8 mouse cellular contexts compared by ENCODE assay signal in the genomic region with DNA sequence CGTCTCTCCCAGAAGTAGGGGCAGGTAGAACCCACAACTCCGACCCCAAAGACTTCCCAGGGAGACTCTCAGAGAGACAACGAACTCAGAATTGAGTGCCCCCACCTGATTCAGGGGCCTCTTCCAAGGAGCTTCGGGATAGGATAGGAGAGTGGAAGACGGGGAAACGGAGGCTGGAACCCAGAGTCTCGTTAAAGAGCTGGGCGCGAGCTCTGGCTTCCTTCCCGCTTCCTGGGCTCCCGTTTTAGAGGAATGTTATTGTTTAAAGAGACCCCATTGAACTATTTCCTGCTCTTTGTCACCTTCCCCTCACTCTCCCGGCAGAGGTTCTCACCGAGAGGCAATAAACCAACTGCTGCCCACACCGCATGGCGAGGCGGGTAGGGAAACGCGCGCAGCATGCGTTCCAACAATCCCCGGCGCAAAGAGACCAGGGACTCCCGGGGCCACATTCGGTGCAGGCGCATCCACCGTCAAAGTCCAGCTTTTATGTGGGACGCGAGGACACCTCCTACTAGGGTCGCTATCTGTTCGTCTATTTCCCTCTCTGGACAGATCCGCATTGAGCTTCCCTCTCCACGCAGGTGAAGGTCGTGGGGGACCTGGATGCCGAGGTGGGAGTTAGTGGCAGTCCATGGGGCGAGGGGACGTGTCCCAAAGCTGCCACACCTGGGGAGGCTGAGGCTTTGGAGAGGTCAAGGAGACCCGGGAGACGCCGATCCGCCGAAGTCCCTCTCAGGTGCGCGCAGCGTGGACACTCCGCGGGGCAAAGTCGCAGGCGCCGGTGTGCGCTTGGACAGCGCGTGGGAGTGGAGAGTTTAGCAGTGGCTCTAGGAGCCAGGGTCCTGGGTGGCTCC. TPM values are rescaled to one million over a fixed set of nuclear protein-coding genes. Genes with fewer than 3 reads are reported as not detected.
DNase-seq lines count a peak whose midpoint lies in the region; ATAC-seq and TF ChIP-seq lines count a peak whose summit lies in the region.
"Had no signal": no experiment of that assay in that cellular context is flagged by ENCODE, and none has a peak within 500 bp of the region (broad histone marks: within the 10 kb centered on the region; RNA-seq: fewer than 3 reads in every experiment).

No protein-coding gene starts in this region.

- H3K4me2 ChIP-seq in liver, embryonic 11.5 days: peak overlapping the region; percentile 39
- H3K4me2 ChIP-seq in liver, postnatal 0 days (ENCODE audit: low read depth, low read length): no peak overlapping the region
- peak overlapping the region; percentile 39 for H3K4me2 ChIP-seq in forebrain, embryonic 12.5 days
- peak overlapping the region; percentile 64 for H3K4me2 ChIP-seq in limb, embryonic 11.5 days (ENCODE audit: low read depth, severe bottlenecking)
- H3K4me2 ChIP-seq in stomach, embryonic 14.5 days (replicated peaks; ENCODE audit: low read depth, low read length): peak overlapping the region; percentile 37

- WGBS in liver, embryonic 11.5 days: 3% methylated on average over 52 of the region's 52 CpGs
- 1% methylated on average over 52 of the region's 52 CpGs for WGBS in liver, postnatal 0 days (ENCODE audit: insufficient replicate concordance)
- under 1% methylated on average over 52 of the region's 52 CpGs for WGBS in forebrain, embryonic 12.5 days
- under 1% methylated on average over 52 of the region's 52 CpGs for WGBS in limb, embryonic 11.5 days
- 2% methylated on average over 51 of the region's 52 CpGs for WGBS in stomach, embryonic 14.5 days

- no peaks in the 10 kb centered on the region for H3K36me3 ChIP-seq in liver, embryonic 11.5 days (ENCODE audit: control insufficient read depth, insufficient read depth, low read length)
- no peaks in the 10 kb centered on the region for H3K36me3 ChIP-seq in liver, postnatal 0 days (replicated peaks; ENCODE audit: insufficient read depth, low read length)
- H3K36me3 ChIP-seq in forebrain, embryonic 12.5 days (replicated peaks): no peaks in the 10 kb centered on the region
- H3K36me3 ChIP-seq in limb, embryonic 11.5 days (ENCODE audit: control insufficient read depth, insufficient read depth, low read length): no peaks in the 10 kb centered on the region
- H3K36me3 ChIP-seq in stomach, embryonic 14.5 days (ENCODE audit: control insufficient read depth, insufficient read depth, low read length): no peaks in the 10 kb centered on the region

- DNase-seq in liver, embryonic 11.5 days (ENCODE audit: low spot score): no peak
- DNase-seq in liver, postnatal 0 days: no peak
- peak; percentile 59 for DNase-seq in limb, embryonic 11.5 days (ENCODE audit: low spot score)
- no peak for DNase-seq in layer of hippocampus, adult 11-12 months (ENCODE audit: low spot score)

- H3K27me3 ChIP-seq in liver, embryonic 11.5 days (replicated peaks; ENCODE audit: control insufficient read depth, insufficient read depth, low read length): peaks cover 97% of the 10 kb centered on the region
- H3K27me3 ChIP-seq in liver, postnatal 0 days (ENCODE audit: insufficient read depth, low read length): peaks cover 88% of the 10 kb centered on the region
- peaks cover 99% of the 10 kb centered on the region for H3K27me3 ChIP-seq in forebrain, embryonic 12.5 days
- H3K27me3 ChIP-seq in limb, embryonic 11.5 days (ENCODE audit: control insufficient read depth, insufficient read depth, low read length): peaks cover 99% of the 10 kb centered on the region
- H3K27me3 ChIP-seq in stomach, embryonic 14.5 days (ENCODE audit: control insufficient read depth, insufficient read depth, low read length): peaks cover 88% of the 10 kb centered on the region

- peak overlapping the region; percentile 30 for H3K4me3 ChIP-seq in liver, embryonic 11.5 days (ENCODE audit: low read depth, low read length)
- H3K4me3 ChIP-seq in liver, postnatal 0 days (ENCODE audit: low read depth, low read length): no peak overlapping the region
- H3K4me3 ChIP-seq in forebrain, embryonic 12.5 days (replicated peaks): peak overlapping the region; percentile 25
- H3K4me3 ChIP-seq in limb, embryonic 11.5 days (ENCODE audit: low read depth, low read length): peak overlapping the region; percentile 30
- H3K4me3 ChIP-seq in stomach, embryonic 14.5 days (ENCODE audit: low read depth, low read length): peak overlapping the region; percentile 19

- H3K9ac ChIP-seq in liver, embryonic 11.5 days (ENCODE audit: low read depth, low read length): no peak overlapping the region
- H3K9ac ChIP-seq in liver, postnatal 0 days (replicated peaks): no peak overlapping the region
- H3K9ac ChIP-seq in forebrain, embryonic 12.5 days: no peak overlapping the region
- 0 out of 2 replicates have a peak overlapping the region, but pooled peaks have one; percentile 2 for H3K9ac ChIP-seq in limb, embryonic 11.5 days (ENCODE audit: low read length)
- H3K9ac ChIP-seq in stomach, embryonic 14.5 days (replicated peaks; ENCODE audit: low read depth, low read length): no peak overlapping the region

- TF ChIP-seq EP300 in liver, postnatal 0 days (IDR thresholded peaks at IDR 0.05; ENCODE audit: low read depth): no peak

- no peaks in the 10 kb centered on the region for H3K9me3 ChIP-seq in liver, embryonic 11.5 days (ENCODE audit: control insufficient read depth, low read length)
- no peaks in the 10 kb centered on the region for H3K9me3 ChIP-seq in liver, postnatal 0 days (ENCODE audit: low read length)
- H3K9me3 ChIP-seq in forebrain, embryonic 12.5 days: no peaks in the 10 kb centered on the region
- H3K9me3 ChIP-seq in limb, embryonic 11.5 days (ENCODE audit: control insufficient read depth, low read length): no peaks in the 10 kb centered on the region
- no peaks in the 10 kb centered on the region for H3K9me3 ChIP-seq in stomach, embryonic 14.5 days (ENCODE audit: control insufficient read depth, low read depth, low read length)

- no peaks in the 10 kb centered on the region for H3K4me1 ChIP-seq in liver, embryonic 11.5 days (replicated peaks; ENCODE audit: control insufficient read depth, insufficient read depth, low read length)
- H3K4me1 ChIP-seq in liver, postnatal 0 days (ENCODE audit: insufficient read depth): no peaks in the 10 kb centered on the region
- peaks cover 15% of the 10 kb centered on the region; the same call in 1 of the 2 replicates for H3K4me1 ChIP-seq in forebrain, embryonic 12.5 days
- H3K4me1 ChIP-seq in limb, embryonic 11.5 days (ENCODE audit: control insufficient read depth, insufficient read depth, low read length): peaks cover 11% of the 10 kb centered on the region
- 0 out of 2 replicates have a peak, but pooled peaks cover 3% of the 10 kb centered on the region for H3K4me1 ChIP-seq in stomach, embryonic 14.5 days (ENCODE audit: control insufficient read depth, insufficient read depth, low read length)

- no peak for ATAC-seq in liver, embryonic 11.5 days (replicated peaks; ENCODE audit: low FRiP score)
- no peak for ATAC-seq in liver, postnatal 0 days
- no peak for ATAC-seq in forebrain, embryonic 12.5 days (ENCODE audit: low FRiP score)
- 0 out of 2 replicates have a peak, but pooled peaks have one; percentile 17 for ATAC-seq in limb, embryonic 11.5 days (ENCODE audit: insufficient number of reproducible peaks, low FRiP score, low TSS enrichment, low read depth)
- no peak for ATAC-seq in stomach, embryonic 14.5 days (ENCODE audit: insufficient number of reproducible peaks, insufficient read depth, low FRiP score, low read depth)
- ATAC-seq in monocyte, adult 5-6 weeks (replicated peaks; ENCODE audit: insufficient number of reproducible peaks, low FRiP score, low TSS enrichment, poor library complexity, severe bottlenecking): no peak
- ATAC-seq: Patski had no signal

- TF ChIP-seq CTCF in liver, postnatal 0 days (IDR thresholded peaks at IDR 0.05; ENCODE audit: low read depth): no peak

- H3K27ac ChIP-seq in liver, embryonic 11.5 days (ENCODE audit: low read depth, low read length): no peak overlapping the region
- no peak overlapping the region for H3K27ac ChIP-seq in liver, postnatal 0 days (ENCODE audit: low read depth)
- H3K27ac ChIP-seq in forebrain, embryonic 12.5 days: no peak overlapping the region
- no peak overlapping the region for H3K27ac ChIP-seq in limb, embryonic 11.5 days (replicated peaks; ENCODE audit: low read depth, low read length)
- no peak overlapping the region for H3K27ac ChIP-seq in stomach, embryonic 14.5 days (ENCODE audit: low read length)

RNA-seq across cellular contexts. Expression of gene T, which starts 0.9 kb away (rescaled TPM):
- not detected in 2 replicates for polyA plus RNA-seq in liver, embryonic 11.5 days (2014; fragmentation: Nextera tagmentation; extraction: Ambion mirVana)
- polyA plus RNA-seq in liver, postnatal 0 days (2015; fragmentation: Nextera tagmentation; extraction: Ambion mirVana): not detected in 2 replicates
- 0.74 and 1.2 TPM in 2 replicates for polyA plus RNA-seq in forebrain, embryonic 12.5 days (2016; fragmentation: Nextera tagmentation; extraction: Ambion mirVana)
- 1.1 and 1.5 TPM in 2 replicates for polyA plus RNA-seq in limb, embryonic 11.5 days (2014; fragmentation: Nextera tagmentation; extraction: Ambion mirVana)
- polyA plus RNA-seq in stomach, embryonic 14.5 days (2014; fragmentation: Nextera tagmentation; extraction: Ambion mirVana): 0.71 and 0.87 TPM in 2 replicates
- not detected in 3 replicates for total RNA-seq in monocyte, adult 5-6 weeks (2017)
- polyA plus RNA-seq: Patski had no signal
